Mouse (Mus musculus): ENCODE measurements at regions not wholly inside any gene's neighbourhood (a gene's known extent, or its start where the extent isn't known, plus 50 kb on each side); places are given as distances from the start of the nearest gene placed in this dataset.
"Not testable (repeated sequence)": the region's sequence is repeated elsewhere in the genome, so short reads cannot be mapped to it uniquely, and the experiment has no call there.

- no peak for DNase-seq (ENCODE audit: low spot score in 2 of 2)
Measured at GRCm38 (mm10) chr13:111860931-111861330, 52.1 kb upstream of the Map3k1 start.

- DNase-seq (ENCODE audit: low spot score in 2 of 2), result no peak
Measured at GRCm38 (mm10) chr13:111862316-111862715, 53.5 kb upstream of the Map3k1 start.

GRCm38 (mm10) chr13:111865956-111866355 lies 57.2 kb upstream of the Map3k1 start:
- no peak for DNase-seq (ENCODE audit: low spot score in 2 of 2)

- no peak for DNase-seq (ENCODE audit: low spot score in 2 of 2)
Measured at GRCm38 (mm10) chr13:111867261-111867660, 58.5 kb upstream of the Map3k1 start.

GRCm38 (mm10) chr13:111867763-111868725 lies 59.3 kb upstream of the Map3k1 start:
- peak; percentile 81 to 84 for DNase-seq (ENCODE audit: low spot score in 2 of 2)

GRCm38 (mm10) chr13:111868947-111869346 lies 60.2 kb upstream of the Map3k1 start:
- no peak for DNase-seq (ENCODE audit: low spot score in 2 of 2)

GRCm38 (mm10) chr13:111869771-111870437 lies 61.1 kb upstream of the Map3k1 start:
- no peak for DNase-seq (ENCODE audit: low spot score in 2 of 2)

- DNase-seq (ENCODE audit: low spot score in 2 of 2), result no peak
Measured at GRCm38 (mm10) chr13:111870505-111870904, 61.7 kb upstream of the Map3k1 start.

- no peak for DNase-seq (ENCODE audit: low spot score in 2 of 2)
Measured at GRCm38 (mm10) chr13:111871672-111872410, 63.0 kb upstream of the Map3k1 start.

- no peak for DNase-seq (ENCODE audit: low spot score in 2 of 2)
Measured at GRCm38 (mm10) chr13:111874330-111874729, 65.5 kb upstream of the Map3k1 start.

GRCm38 (mm10) chr13:111876404-111876803 lies 67.6 kb upstream of the Map3k1 start:
- no peak for DNase-seq (ENCODE audit: low spot score in 2 of 2)

GRCm38 (mm10) chr13:111876847-111877246 lies 68.1 kb upstream of the Map3k1 start:
- DNase-seq (ENCODE audit: low spot score in 2 of 2), result no peak

GRCm38 (mm10) chr13:111883768-111884566 lies 75.2 kb upstream of the Map3k1 start:
- DNase-seq (ENCODE audit: low spot score in 2 of 2), result not testable (repeated sequence)

- no peak for DNase-seq (ENCODE audit: low spot score in 2 of 2)
Measured at GRCm38 (mm10) chr13:111890792-111891191, 82.0 kb upstream of the Map3k1 start.

- DNase-seq (ENCODE audit: low spot score in 2 of 2), result peak in 1 of 2 experiments; percentile 31
Measured at GRCm38 (mm10) chr13:111892141-111892540, 83.3 kb upstream of the Map3k1 start.

- DNase-seq (ENCODE audit: low spot score in 2 of 2), result peak; percentile 32 to 42
Measured at GRCm38 (mm10) chr13:111893221-111893713, 84.5 kb upstream of the Map3k1 start.

GRCm38 (mm10) chr13:111894804-111895478 lies 86.1 kb upstream of the Map3k1 start:
- peak; percentile 61 to 66 for DNase-seq (ENCODE audit: low spot score in 2 of 2)

GRCm38 (mm10) chr13:111896279-111896678 lies 87.5 kb upstream of the Map3k1 start:
- no peak for DNase-seq (ENCODE audit: low spot score in 2 of 2)

- no peak for DNase-seq (ENCODE audit: low spot score in 2 of 2)
Measured at GRCm38 (mm10) chr13:111903361-111903760, 94.6 kb upstream of the Map3k1 start.

- no peak for DNase-seq (ENCODE audit: low spot score in 2 of 2)
Measured at GRCm38 (mm10) chr13:111903931-111904330, 95.1 kb upstream of the Map3k1 start.

All from spleen, postnatal 36 days (tissue).